Mouse (Mus musculus) Patski (cell line): ENCODE results near the gene 2310022B05Rik. TPM values are rescaled to one million over a fixed set of nuclear protein-coding genes. Genes with fewer than 3 reads are reported as not detected.

Experiments
- ATAC-seq: fragments of 100-300 bp; one replicate; pipeline ENCODE4 v1.8.0; 2021
- CTCF ChIA-PET: fragments of 350-600 bp; sonication (Branson Sonifier 250); formaldehyde crosslinking; loops from one replicate; lab custom pipeline; 2022; ENCODE audit warnings: inconsistent platforms; lab: Charles Lee
- POLR2A ChIA-PET: fragments of 350-600 bp; sonication (Branson Sonifier 250); formaldehyde crosslinking; loops from one replicate; lab custom pipeline; 2022; ENCODE audit warnings: antibody characterized with exemption, inconsistent platforms; lab: Charles Lee
- DNase-seq: peaks from one replicate; pipeline ENCODE4 v3.0.0-alpha.2; 2011; ENCODE audit warnings: low read depth, low spot score
- H3K27me3 ChIP-seq: fragments of 371-371 bp; one replicate; pipeline ENCODE4 v1.5.1; 2021
- CTCF ChIP-seq: fragments of 100-300 bp; IDR thresholded peaks from one replicate; pipeline ENCODE4 v1.5.1; 2021
- in situ Hi-C: fragments of 300-500 bp; cut with MboI; formaldehyde crosslinking; loops from 3 replicates; pipeline ENCODE4 v1.11.1; 2018; ENCODE audit warnings: low pct_unique_long_range_greater_than_20kb, mixed read lengths
- polyA plus RNA-seq: library from polyadenylated mRNA; unstranded; gene quantifications from one replicate; pipeline ENCODE4 v1.2.3, GENCODE M21; 2021

2310022B05Rik gene
- polyA plus RNA-seq, 1 experiment from 2014 or later, result 84.9 TPM

DNA sequence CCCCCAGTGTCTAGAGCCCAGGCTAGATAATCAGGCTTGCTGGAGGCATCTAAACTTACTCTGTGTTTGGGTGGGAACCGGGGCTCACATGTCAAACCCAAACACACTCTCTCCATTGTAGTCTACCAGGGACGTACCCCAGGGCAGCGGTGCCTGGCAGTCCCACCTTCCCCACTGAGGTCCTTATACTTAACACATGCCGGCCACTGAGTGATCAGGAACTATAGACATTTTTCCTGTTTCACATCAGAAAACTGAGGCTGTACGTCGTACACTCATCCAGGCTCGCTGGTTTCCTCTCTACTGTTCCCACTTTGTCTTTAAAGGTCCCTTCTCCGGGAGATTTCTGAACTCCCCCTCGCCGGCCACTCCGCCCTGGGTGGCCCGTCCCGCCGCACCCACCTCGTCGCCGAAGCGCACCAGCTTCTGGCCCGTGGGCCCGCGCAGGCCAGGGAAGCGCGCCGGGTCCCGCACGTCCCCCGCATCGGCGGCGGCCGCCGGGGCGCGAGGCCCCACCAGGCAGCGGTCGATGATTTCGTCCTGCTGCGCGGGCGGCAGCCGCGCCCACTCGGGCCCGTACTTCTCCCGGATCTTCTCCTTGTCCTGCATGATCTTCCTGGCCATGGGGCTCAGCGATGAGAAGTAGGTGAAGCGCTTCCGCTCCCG is 590 bp downstream of the 2310022B05Rik start:
- peak; percentile 29 for ATAC-seq
- no peak for DNase-seq
- ChIA-PET CTCF (interaction anchor here (1.5 kb wide), 1 partner anchor 10 kb away, joined by 5 read pairs; no protein-coding TSS in a partner anchor), POLR2A (interaction anchor here (0.6 to 1.7 kb wide), 4 partner anchors 12 to 45 kb away, joined by 3 to 7 read pairs (median 3); no protein-coding TSS in a partner anchor)
- H3K27me3 ChIP-seq, result no peaks in the 10 kb centered on the region
- TF ChIP-seq CTCF, result no peak
- in situ Hi-C loops, result no loop called here

DNA sequence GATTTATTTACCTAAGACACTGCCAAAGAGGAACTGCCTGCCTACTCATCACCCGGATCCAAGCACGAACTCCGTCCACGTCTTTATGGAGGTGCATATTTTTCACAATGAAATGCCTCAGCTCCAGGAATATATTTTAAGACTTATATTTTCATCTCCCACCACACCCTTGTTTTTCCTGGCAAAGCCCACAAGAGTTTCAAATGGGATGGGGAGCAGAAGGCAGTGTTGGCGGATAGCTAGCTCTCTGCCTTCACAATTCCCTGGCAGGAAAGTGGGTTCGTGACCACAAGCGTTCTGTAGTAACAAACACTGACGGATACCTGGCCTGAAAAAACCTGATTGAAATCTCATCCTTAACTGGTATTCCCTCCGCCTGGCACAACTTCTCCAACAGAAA is 1.4 kb downstream of the 2310022B05Rik start:
- H3K27me3 ChIP-seq, result no peaks in the 10 kb centered on the region
- DNase-seq (no peak), ATAC-seq (no peak)
- no peak for TF ChIP-seq CTCF
- ChIA-PET POLR2A (interaction anchor here (0.8 to 1.7 kb wide), 3 partner anchors 11 to 45 kb away, joined by 3 to 7 read pairs (median 3); no protein-coding TSS in a partner anchor), CTCF (interaction anchor here (1.5 kb wide), 1 partner anchor 11 kb away, joined by 5 read pairs; no protein-coding TSS in a partner anchor)
- in situ Hi-C loops, result no loop called here

DNA sequence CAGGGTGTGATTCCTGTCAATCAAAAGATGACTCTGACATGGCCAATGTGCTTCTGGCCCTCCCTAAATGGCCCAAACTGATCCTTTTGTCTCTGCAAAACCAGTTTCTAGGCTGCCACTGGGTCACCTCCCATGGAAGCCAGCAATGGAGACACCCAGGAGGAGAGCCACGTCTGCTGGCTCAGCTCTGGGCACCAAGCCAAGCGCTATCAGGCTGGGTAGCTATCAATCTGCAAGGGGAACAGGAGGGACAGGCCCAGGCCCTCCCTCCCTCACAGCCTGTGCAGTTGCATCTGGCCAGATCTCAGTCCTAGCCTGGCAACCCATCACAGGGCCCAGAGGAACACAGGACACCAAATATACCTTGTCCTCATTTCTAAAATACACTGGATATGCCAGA is 4.8 kb downstream of the 2310022B05Rik start:
- POLR2A ChIA-PET, result no interaction called here
- CTCF ChIA-PET, result interaction anchor here (1.0 to 2.1 kb wide), 2 partner anchors 18 to 259 kb away, joined by 3 to 4 read pairs; no protein-coding TSS in a partner anchor
- no peak for ATAC-seq
- in situ Hi-C loops, result no loop called here
- TF ChIP-seq CTCF, result no peak
- no peak for DNase-seq
- no peaks in the 10 kb centered on the region for H3K27me3 ChIP-seq

DNA sequence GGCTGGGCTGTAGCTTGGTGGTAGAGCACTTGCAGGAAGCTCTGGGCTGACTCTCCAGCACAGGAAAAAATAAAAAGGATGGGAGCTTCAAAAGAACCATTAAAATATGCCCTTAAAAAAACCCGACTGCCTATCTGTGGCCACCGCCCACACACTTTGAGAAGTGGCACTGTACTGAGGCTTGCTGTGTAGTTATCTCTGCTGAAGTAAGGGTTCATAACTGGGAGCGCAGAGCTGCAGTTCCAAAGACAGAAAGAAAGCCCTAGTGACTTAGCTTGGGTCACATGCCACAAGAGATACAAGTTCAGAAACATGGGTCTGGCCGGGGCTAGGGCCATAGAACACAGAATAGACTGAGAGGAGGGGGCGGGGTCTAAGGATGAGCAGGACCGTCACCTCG is 5.2 kb downstream of the 2310022B05Rik start:
- no peaks in the 10 kb centered on the region for H3K27me3 ChIP-seq
- DNase-seq, result no peak
- in situ Hi-C loops, result no loop called here
- TF ChIP-seq CTCF, result no peak
- ATAC-seq, result no peak
- CTCF ChIA-PET, result interaction anchor here (1.0 to 2.1 kb wide), 2 partner anchors 17 to 259 kb away, joined by 3 to 4 read pairs; no protein-coding TSS in a partner anchor
- POLR2A ChIA-PET, result no interaction called here

DNA sequence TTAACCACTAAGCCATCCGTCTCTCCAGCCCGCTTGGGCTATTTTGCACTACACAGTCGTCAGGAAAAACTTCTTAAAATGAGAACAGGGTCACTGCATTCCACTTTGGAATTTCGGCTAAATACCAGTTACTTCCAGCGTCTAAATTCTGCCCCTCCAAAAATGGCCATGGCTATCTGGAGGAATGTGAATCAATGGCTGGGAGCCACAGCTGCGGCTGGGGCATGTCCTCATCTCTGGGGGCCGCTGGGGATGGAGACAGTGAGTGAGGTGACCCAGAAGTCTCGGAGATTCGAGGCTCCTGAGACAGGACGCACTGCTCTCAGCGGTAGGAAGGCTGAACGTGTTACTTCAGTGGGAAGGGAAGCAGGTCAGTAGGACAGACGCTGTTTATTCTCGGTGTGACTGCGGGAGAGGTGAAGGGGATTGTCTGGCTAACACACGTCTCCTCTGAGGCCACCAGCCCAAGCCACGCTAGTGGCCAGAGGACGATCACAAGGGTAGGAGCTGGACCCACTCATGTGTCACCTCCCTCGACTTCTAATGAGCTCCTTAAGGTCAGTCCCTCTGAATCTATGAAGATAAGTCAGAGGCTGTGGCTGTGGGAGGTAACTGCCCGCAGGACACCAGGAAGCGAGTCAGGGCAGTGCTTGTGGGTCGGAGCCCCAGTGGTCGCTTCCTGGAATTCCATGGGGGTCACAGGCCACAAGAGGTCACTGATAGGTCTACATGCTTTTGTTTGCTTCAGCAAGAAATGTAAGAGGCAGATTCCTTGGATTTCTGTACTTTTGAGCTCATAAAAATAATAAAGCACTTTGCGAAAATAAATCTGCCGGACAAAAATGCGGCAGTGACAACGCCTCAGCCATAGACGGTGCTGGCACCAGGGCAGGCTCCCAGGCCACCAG is 9.3 kb downstream of the 2310022B05Rik start:
- POLR2A ChIA-PET, result interaction anchor here (0.6 to 1.0 kb wide), 2 partner anchors 27 to 171 kb away, joined by 3 to 6 read pairs; no protein-coding TSS in a partner anchor
- no peak for ATAC-seq
- in situ Hi-C loops, result no loop called here

DNA sequence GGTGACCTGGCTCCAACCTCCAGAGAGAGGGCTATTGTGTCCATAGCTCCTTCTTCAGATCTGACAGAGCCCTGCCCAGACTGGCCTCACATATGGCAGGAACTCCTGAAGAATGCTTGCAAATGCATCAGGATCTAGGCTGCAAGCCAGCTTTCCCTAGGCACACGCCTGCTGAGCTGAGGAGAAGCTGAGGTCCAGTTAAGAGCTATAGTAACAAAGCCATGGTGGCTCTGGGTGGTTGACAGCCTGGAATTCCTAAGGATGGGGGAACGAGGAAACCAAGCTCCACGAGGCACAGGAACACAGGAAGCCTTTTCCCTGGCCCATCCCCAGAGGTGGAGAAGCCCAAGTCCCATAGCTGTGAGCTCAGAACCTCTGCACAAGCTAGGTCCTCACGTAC is 10.6 kb downstream of the 2310022B05Rik start:
- in situ Hi-C loops, result no loop called here
- ATAC-seq (no peak), DNase-seq (no peak)
- TF ChIP-seq CTCF, result no peak
- CTCF ChIA-PET, result interaction anchor here (1.0 to 1.4 kb wide), 2 partner anchors 10 to 37 kb away, joined by 3 read pairs; no protein-coding TSS in a partner anchor
- POLR2A ChIA-PET, result interaction anchor here (1.0 kb wide), 1 partner anchor 26 kb away, joined by 3 read pairs; no protein-coding TSS in a partner anchor
- H3K27me3 ChIP-seq, result no peaks in the 10 kb centered on the region

More for the DNA sequence above, 9.3 kb downstream of the 2310022B05Rik start:
- TF ChIP-seq CTCF, result no peak
- H3K27me3 ChIP-seq, result no peaks in the 10 kb centered on the region
- no peak for DNase-seq
- CTCF ChIA-PET, result interaction anchor here (1.4 kb wide), 1 partner anchor 11 kb away, joined by 3 read pairs; no protein-coding TSS in a partner anchor

DNA sequence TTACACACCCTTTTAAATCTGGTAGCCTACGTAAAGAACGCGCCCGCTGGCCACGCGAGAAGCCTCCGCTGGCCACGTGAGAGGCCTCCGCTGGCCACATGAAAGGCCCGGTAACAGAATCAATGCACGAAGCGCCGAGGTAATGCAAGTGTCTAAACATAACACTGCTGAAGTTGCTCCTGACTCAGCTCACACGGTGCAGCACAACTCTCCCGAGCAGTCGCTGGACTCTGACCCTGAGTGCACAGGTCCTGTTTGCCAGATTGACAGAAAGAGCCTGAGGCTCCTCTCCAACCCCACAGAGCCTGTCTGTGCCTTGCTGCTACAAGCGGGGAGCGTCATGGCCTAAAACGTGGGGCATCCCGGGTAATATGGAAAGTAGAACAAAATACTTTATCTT is 11.4 kb downstream of the 2310022B05Rik start:
- in situ Hi-C loops, result no loop called here
- CTCF ChIA-PET, result no interaction called here
- TF ChIP-seq CTCF, result no peak
- POLR2A ChIA-PET, result no interaction called here
- no peaks in the 10 kb centered on the region for H3K27me3 ChIP-seq
- no peak for DNase-seq
- no peak for ATAC-seq

DNA sequence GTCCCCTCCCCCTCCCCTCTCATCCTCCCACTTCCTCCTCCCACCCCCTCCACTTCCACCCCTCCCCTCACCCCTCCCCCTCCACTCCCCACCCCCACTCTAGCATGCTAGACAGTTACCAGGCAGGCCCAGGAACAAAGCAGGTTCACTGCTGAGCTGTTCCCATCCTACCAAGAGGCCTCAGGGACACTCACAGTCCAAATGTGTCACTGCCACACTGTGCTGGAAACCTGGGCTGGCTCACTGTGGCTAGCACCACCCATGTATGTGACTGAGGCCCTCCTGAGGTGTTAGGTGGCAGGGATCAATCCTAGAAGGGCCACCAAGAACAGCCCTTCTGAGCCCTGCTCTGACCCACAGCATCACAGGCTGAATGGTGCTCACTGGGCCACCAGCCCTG is 14.9 kb downstream of the 2310022B05Rik start:
- ChIA-PET POLR2A (no interaction called here), CTCF (interaction anchor here (1.0 to 1.1 kb wide), 2 partner anchors 10 to 13 kb away, joined by 3 read pairs; no protein-coding TSS in a partner anchor)
- no peak for ATAC-seq
- H3K27me3 ChIP-seq, result no peaks in the 10 kb centered on the region
- no peak for TF ChIP-seq CTCF
- no peak for DNase-seq
- in situ Hi-C loops, result no loop called here

DNA sequence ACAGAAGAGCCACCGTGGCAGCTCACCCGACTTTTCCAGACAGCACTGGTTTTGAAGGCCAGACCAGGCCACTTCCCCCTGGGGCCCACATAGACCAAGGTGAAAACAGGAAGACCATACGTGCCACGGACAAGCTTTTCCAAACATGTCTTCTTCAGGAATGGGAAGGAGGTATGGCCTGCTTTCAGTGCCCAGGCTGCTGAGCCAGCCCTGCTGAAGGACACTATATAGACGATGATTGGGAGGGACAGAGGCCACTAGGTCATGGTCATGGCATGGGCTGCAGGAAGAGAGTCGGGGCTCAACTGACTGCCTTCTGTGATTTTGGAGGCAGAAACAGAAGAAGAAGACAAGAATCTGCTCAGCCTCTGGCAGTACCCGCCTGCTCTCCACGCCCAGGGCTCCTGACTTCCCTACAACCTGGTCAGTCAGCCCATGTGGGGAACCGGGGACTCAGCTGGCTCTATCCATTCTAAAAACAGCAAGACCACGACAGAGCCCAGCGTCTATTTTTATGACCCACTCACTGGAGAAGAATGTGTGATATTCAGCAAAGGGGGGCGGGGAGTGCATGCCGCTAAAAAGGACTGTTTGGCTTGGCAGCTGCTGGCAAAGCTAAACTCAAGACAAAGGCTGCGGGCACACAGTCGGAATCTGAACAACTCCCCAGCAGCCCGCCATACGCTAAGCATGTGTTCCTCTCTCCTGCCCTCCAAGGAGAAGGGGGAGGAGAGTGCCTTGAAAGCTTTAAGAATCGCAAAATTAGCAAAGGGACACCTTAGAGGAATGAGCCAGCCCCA is 19.4 kb downstream of the 2310022B05Rik start:
- CTCF ChIA-PET, result interaction anchor here (1.6 kb wide), 2 partner anchors 19 to 33 kb away, joined by 4 to 7 read pairs; no protein-coding TSS in a partner anchor
- no peak for TF ChIP-seq CTCF
- DNase-seq (peak; percentile 84), ATAC-seq (peak; percentile 93)
- POLR2A ChIA-PET, result interaction anchor here (0.9 to 1.5 kb wide), 6 partner anchors 12 to 190 kb away, joined by 3 to 5 read pairs (median 4); no protein-coding TSS in a partner anchor
- in situ Hi-C loops, result no loop called here
- H3K27me3 ChIP-seq, result no peaks in the 10 kb centered on the region
